Mouse (Mus musculus) hindbrain, embryonic 11.5 days (tissue): ENCODE data around the gene Apba2. TPM values are rescaled to one million over a fixed set of nuclear protein-coding genes. Genes with fewer than 3 reads are reported as not detected.
A peak's percentile ranks its signal among the peaks of the same experiment; 100 is the strongest.

Source experiments
- ATAC-seq: fragments of 200-750 bp; cut with Nextera tagmentation; 2 replicates; pipeline ENCODE4 v1.8.0; 2017; ENCODE audit warnings: mild to moderate bottlenecking, moderate TSS enrichment, moderate library complexity; ENCODE audit not compliant: low FRiP score
- DNase-seq: peaks from one replicate; pipeline ENCODE4 v3.0.0-alpha.2; 2015; ENCODE audit warnings: low spot score
- H3K27ac ChIP-seq: fragments of 300-500 bp; sonication (generic); 2 replicates; pipeline ENCODE4 v1.5.1; 2014; ENCODE audit warnings: mild to moderate bottlenecking, low read depth, low read length
- H3K27me3 ChIP-seq: fragments of 300-500 bp; sonication (generic); 2 replicates; pipeline ENCODE4 v1.6.1; 2014; ENCODE audit warnings: mild to moderate bottlenecking, low read length, moderate library complexity, mixed read lengths; ENCODE audit not compliant: control insufficient read depth, insufficient read depth
- H3K36me3 ChIP-seq: fragments of 300-500 bp; sonication (generic); 2 replicates; pipeline ENCODE4 v1.6.1; 2014; ENCODE audit warnings: mild to moderate bottlenecking, low read length, moderate library complexity, mixed read lengths; ENCODE audit not compliant: control insufficient read depth, insufficient read depth
- H3K4me1 ChIP-seq: fragments of 300-500 bp; sonication (generic); replicated peaks from 2 replicates; pipeline ENCODE4 v1.6.1; 2014; ENCODE audit warnings: low read length, mixed read lengths; ENCODE audit not compliant: control insufficient read depth, insufficient read depth
- H3K4me2 ChIP-seq: fragments of 300-500 bp; sonication (generic); replicated peaks from 2 replicates; pipeline ENCODE4 v1.6.1; 2014; ENCODE audit warnings: mild to moderate bottlenecking, low read depth, low read length
- H3K4me3 ChIP-seq: fragments of 300-500 bp; sonication (generic); 2 replicates; pipeline ENCODE4 v1.5.1; 2014; ENCODE audit warnings: low read depth, low read length
- H3K9ac ChIP-seq: fragments of 300-500 bp; sonication (generic); 2 replicates; pipeline ENCODE4 v1.6.1; 2014; ENCODE audit warnings: low read depth, low read length
- H3K9me3 ChIP-seq: fragments of 300-500 bp; sonication (generic); 2 replicates; pipeline ENCODE4 v1.6.1; 2016; ENCODE audit warnings: low read length; ENCODE audit not compliant: control insufficient read depth
- WGBS: fragments of 180-500 bp; shearing (Covaris S2); extraction: QIAGEN DNeasy Blood & Tissue Kit; methylation state at CpG from one replicate; pipeline ENCODE4 v1.1.7; 2014; 5-methylcytosine and 5-hydroxymethylcytosine counted together
- polyA plus RNA-seq: library from polyadenylated mRNA; unstranded; fragments of >200 nt; fragmentation: Nextera tagmentation; extraction: Ambion mirVana; gene quantifications from 2 replicates; pipeline ENCODE4 v1.2.1, GENCODE M21; 2014

The Apba2 gene
- polyA plus RNA-seq, 1 experiment from 2014 or later: 67.0 TPM

GRCm38 (mm10) chr7:64665716-64666298 lies 164.3 kb downstream of the Apba2 start:
- H3K4me2 ChIP-seq: no peak overlapping the region
- ATAC-seq (no peak), DNase-seq (no peak)
- no peak overlapping the region for H3K4me3 ChIP-seq
- H3K27ac ChIP-seq: no peak overlapping the region
- no peaks in the 10 kb centered on the region for H3K27me3 ChIP-seq
- H3K9me3 ChIP-seq: no peaks in the 10 kb centered on the region
- 91% methylated on average over 5 of the region's 5 CpGs for WGBS
- H3K36me3 ChIP-seq: no peaks in the 10 kb centered on the region
- H3K4me1 ChIP-seq: no peaks in the 10 kb centered on the region
- no peak overlapping the region for H3K9ac ChIP-seq

DNA sequence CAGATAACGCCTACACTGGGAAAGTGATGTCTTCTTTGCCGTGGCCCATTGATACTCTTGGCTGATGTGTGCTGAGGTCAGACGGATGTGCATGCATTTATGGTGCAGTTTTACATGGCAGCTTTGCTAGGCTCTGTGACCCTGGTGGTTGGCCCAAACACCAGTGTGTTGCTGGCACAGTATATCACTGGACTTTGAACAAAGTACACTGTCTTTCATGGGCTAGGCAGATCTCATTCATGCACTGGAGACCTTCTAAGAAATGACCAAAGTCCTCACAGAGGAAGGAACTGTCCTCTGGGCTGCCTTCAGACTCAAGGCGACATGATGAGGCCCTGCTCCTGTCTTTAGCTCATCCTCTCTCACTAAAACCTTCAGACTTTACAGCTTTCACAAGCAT lies 166.5 kb downstream of the Apba2 start:
- ATAC-seq: no peak
- H3K4me3 ChIP-seq: no peak overlapping the region
- no peak for DNase-seq
- WGBS: 91% methylated on average over 4 of the region's 4 CpGs
- H3K27me3 ChIP-seq: no peaks in the 10 kb centered on the region
- H3K4me1 ChIP-seq: no peaks in the 10 kb centered on the region
- H3K4me2 ChIP-seq: no peak overlapping the region
- H3K36me3 ChIP-seq: no peaks in the 10 kb centered on the region
- H3K27ac ChIP-seq: no peak overlapping the region
- no peaks in the 10 kb centered on the region for H3K9me3 ChIP-seq
- H3K9ac ChIP-seq: no peak overlapping the region

- no peak overlapping the region for H3K4me2 ChIP-seq
- no peak overlapping the region for H3K4me3 ChIP-seq
- ATAC-seq (no peak), DNase-seq (no peak)
- no peaks in the 10 kb centered on the region for H3K27me3 ChIP-seq
- WGBS: 92% methylated on average over 10 of the region's 10 CpGs
- no peak overlapping the region for H3K9ac ChIP-seq
- no peaks in the 10 kb centered on the region for H3K36me3 ChIP-seq
- no peak overlapping the region for H3K27ac ChIP-seq
- H3K9me3 ChIP-seq: no peaks in the 10 kb centered on the region; the same call in 1 of the 2 replicates
- H3K4me1 ChIP-seq: no peaks in the 10 kb centered on the region
Measured at GRCm38 (mm10) chr7:64679771-64680479, 178.4 kb downstream of the Apba2 start.

GRCm38 (mm10) chr7:64684893-64685292 lies 183.4 kb downstream of the Apba2 start:
- no peaks in the 10 kb centered on the region for H3K36me3 ChIP-seq
- H3K9me3 ChIP-seq: no peaks in the 10 kb centered on the region; the same call in 1 of the 2 replicates
- H3K9ac ChIP-seq: no peak overlapping the region
- no peak overlapping the region for H3K27ac ChIP-seq
- DNase-seq (no peak), ATAC-seq (no peak)
- H3K4me2 ChIP-seq: no peak overlapping the region
- WGBS: 89% methylated on average over 4 of the region's 4 CpGs
- no peaks in the 10 kb centered on the region for H3K4me1 ChIP-seq
- no peaks in the 10 kb centered on the region for H3K27me3 ChIP-seq
- H3K4me3 ChIP-seq: no peak overlapping the region

- Histone ChIP-seq H3K27me3 (no peaks in the 10 kb centered on the region), H3K9ac (no peak overlapping the region), H3K36me3 (no peaks in the 10 kb centered on the region), H3K27ac (peak overlapping the region; percentile 10; the same call in 1 of the 2 replicates), H3K4me1 (no peaks in the 10 kb centered on the region), H3K4me2 (no peak overlapping the region), H3K4me3 (no peak overlapping the region), H3K9me3 (no peaks in the 10 kb centered on the region; the same call in 1 of the 2 replicates)
- DNase-seq (peak; percentile 34), ATAC-seq (peak; percentile 81)
- 53% methylated on average over 14 of the region's 14 CpGs for WGBS
Measured at GRCm38 (mm10) chr7:64688115-64688817, 186.8 kb downstream of the Apba2 start.

DNA sequence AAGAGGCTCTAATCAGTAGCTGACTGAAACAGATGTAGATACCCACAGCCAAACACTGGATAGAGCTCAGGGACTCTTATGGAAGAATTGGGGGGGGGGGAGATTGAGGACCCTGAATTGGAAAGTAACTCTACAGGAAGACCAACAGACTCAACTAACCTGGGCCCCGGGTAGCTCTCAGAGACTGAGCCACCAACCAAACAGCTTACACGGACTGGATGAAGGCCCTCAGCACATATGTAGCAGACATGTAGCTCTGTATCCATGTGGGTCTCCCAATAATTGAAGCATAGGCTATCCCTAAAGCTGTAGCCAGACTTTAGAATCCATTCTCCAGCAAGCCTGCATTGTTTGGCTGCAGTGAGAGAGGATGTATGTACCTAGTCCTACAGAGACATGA lies 190.3 kb downstream of the Apba2 start:
- no peak for ATAC-seq
- no peaks in the 10 kb centered on the region for H3K9me3 ChIP-seq
- DNase-seq: no peak
- no peak overlapping the region for H3K4me2 ChIP-seq
- WGBS: 90% methylated on average over 2 of the region's 2 CpGs
- H3K4me1 ChIP-seq: no peaks in the 10 kb centered on the region
- H3K27ac ChIP-seq: no peak overlapping the region
- no peak overlapping the region for H3K9ac ChIP-seq
- H3K36me3 ChIP-seq: no peaks in the 10 kb centered on the region
- H3K27me3 ChIP-seq: no peaks in the 10 kb centered on the region
- no peak overlapping the region for H3K4me3 ChIP-seq

DNA sequence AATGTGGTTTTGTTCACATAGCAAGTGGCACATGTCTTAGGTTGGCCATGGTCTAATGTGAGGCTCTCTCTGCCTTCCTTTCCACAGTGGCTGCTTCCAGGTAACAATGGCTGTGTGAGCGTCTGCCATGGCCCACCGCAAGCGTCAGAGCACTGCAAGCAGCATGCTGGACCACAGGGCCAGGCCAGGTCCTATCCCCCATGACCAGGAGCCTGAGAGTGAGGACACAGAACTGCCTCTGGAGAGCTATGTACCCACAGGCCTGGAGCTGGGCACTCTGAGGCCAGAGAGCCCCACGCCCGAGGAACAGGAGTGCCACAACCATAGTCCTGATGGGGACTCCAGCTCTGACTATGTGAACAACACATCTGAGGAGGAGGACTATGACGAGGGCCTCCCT lies 193.4 kb downstream of the Apba2 start:
- no peak overlapping the region for H3K27ac ChIP-seq
- H3K4me2 ChIP-seq: no peak overlapping the region
- no peak overlapping the region for H3K4me3 ChIP-seq
- WGBS: 93% methylated on average over 6 of the region's 6 CpGs
- H3K36me3 ChIP-seq: no peaks in the 10 kb centered on the region
- ATAC-seq (no peak), DNase-seq (no peak)
- no peak overlapping the region for H3K9ac ChIP-seq
- no peaks in the 10 kb centered on the region for H3K27me3 ChIP-seq
- H3K4me1 ChIP-seq: no peaks in the 10 kb centered on the region
- no peaks in the 10 kb centered on the region for H3K9me3 ChIP-seq

GRCm38 (mm10) chr7:64696521-64697281 lies 195.2 kb downstream of the Apba2 start:
- H3K9ac ChIP-seq: no peak overlapping the region
- no peaks in the 10 kb centered on the region for H3K27me3 ChIP-seq
- ATAC-seq: peak; percentile 68
- no peaks in the 10 kb centered on the region for H3K4me1 ChIP-seq
- H3K36me3 ChIP-seq: no peaks in the 10 kb centered on the region
- DNase-seq: no peak
- no peak overlapping the region for H3K4me3 ChIP-seq
- no peak overlapping the region for H3K4me2 ChIP-seq
- WGBS: 77% methylated on average over 14 of the region's 14 CpGs
- H3K9me3 ChIP-seq: no peaks in the 10 kb centered on the region
- H3K27ac ChIP-seq: no peak overlapping the region
